Mouse (Mus musculus) right cerebral cortex, postnatal 25 days (tissue): ENCODE measurements around the gene Smok2b.
"Not testable (repeated sequence)": the region's sequence is repeated elsewhere in the genome, so short reads cannot be mapped to it uniquely, and the experiment has no call there.

ENCODE experiments used
- DNase-seq: peaks from one replicate; pipeline ENCODE4 v3.0.0; 2022

Gene Smok2b

DNA sequence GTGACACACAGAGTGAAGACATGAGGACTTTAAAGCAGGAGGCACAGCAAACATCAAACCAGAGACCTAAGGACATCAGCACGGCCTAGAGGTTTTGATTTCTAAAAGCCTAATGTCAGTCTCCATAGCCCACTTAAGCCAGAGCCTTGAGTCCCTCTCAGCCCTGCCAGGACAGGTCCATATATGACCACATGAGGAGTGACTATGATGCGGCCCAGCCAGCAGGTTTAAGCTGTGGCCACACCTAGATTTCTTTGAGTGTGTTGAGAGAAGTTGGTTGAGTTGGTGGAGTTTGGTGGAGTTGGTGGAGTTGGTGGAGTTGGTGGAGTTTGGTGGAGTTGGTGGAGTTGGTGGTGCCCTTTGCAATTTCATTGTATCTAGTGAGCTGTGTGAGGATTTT lies at the start of gene Smok2b:
TSS of gene Smok2b (plus strand) at position 301 of the 400 bp plus-strand sequence.
- DNase-seq, result not testable (repeated sequence)

GRCm38 (mm10) chr17:13180491-13180890 lies 49.6 kb upstream of the Smok2b start:
- DNase-seq, result not testable (repeated sequence)

- DNase-seq, result not testable (repeated sequence)
These were observed 47.3 kb upstream of the Smok2b start for GRCm38 (mm10) chr17:13182712-13183111.

DNA sequence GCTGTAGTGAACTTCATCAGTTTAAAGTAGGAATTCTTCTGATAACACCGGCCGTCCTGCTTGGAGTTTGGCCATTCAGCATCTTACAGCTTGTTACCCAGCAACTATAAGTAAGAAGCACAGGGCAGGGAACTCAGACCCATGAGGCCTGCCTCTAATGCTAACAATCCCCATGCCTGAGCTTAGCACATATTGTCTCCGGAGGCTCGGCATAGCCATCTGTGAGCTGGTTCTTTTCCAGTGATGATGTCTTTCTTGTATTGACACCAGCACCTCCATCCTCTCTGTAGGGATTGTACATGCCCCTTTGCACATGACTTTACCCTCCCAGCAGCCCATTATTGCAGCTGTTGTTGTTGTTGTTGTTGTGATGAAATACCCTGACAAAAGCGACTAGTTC lies 45.5 kb upstream of the Smok2b start:
- not testable (repeated sequence) for DNase-seq

DNA sequence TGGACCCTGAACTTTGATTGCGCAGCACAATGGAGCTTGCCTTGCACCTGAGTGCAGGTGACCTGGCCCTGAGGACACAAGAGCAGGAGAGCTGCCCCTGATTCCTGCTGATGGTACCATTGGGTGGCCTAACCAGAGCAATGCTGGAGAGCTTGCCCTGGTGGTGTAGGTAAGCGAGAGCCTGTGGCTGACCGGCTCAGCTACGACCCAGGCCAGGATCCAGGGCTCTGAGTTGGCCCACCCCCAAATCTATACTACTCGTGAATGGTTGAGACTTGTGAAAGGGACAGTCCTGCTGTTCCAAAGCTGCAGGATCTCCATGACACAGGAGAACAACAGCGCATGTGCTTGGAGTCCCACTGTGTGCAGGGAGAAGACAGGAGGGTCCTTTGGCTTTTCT lies 43.5 kb upstream of the Smok2b start:
- not testable (repeated sequence) for DNase-seq

- DNase-seq, result peak; percentile 27
These were observed 42.4 kb upstream of the Smok2b start for GRCm38 (mm10) chr17:13187621-13188020.

DNA sequence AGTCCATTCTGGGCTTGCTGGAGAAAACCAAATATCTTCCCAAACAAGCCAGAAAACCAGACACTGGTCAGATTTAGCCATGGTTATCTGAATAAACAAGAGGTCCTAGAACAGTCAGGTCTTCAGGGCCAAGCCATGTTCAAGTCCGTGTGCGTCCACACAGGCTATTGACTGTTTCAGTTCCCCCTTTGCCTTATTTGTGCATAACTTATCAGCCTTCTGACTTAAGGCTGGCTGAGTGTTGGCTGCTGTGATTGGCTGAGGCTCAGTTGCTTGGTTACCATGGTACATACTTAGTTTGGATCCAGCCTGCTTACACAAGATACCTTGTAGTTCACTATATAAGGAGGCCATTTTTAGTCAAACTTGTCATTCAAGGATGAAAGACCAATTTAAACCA lies 41.2 kb upstream of the Smok2b start:
- not testable (repeated sequence) for DNase-seq

DNA sequence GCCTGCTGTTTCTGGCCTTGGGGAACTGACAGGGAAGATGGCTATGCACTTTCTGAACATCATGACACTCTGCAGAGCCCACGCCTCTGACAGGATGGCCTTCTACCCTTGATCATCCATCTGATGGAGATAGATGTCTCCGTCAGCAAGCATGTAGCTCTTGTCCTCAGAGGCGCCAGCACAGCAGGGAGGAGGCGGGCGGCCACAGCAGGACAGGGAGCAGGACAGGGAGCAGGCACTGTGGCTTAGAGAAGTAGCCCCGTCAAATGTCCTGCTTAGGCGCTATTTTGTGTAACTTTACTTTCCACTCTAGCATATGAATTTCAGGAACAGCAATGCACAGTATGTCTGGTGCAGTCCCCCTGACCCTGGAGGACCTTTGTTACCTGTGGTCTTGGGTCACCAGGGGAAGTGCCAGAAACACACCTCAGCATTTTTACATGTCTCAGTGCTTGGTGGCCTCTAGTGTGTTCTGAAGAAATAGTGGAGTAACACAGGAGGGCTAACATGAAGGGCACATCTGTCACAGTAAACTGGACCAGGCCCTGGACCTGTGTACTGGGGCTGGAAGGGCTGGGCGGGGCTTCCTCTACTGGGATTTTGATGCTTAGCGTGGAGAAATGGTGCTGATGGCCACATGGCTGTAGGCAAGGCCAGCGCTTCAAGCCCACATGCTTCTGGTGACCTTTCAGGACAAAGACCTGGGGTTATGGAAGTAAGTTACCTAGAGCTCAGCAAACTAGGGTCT lies 39.0 kb upstream of the Smok2b start:
- DNase-seq, result not testable (repeated sequence)

DNA sequence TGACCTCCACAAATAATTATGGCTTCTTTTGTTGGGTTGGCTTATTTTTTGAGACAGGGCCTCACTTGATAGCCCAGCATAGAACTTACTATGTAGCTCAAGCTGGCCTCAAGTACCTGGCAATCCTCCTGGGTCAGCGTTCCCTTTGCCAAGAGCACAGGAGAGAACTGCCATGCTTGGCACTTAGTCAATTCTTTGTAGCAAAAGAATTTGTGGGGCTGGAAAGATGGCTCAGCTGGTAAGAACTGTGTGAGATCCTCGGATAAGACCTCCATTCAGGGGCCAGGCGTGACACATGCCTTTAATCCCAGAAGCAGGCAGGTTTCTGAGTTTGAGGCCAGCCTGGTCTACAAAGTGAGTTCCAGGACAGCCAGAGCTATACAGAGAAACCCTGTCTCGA lies 33.6 kb upstream of the Smok2b start:
- DNase-seq, result not testable (repeated sequence)

DNA sequence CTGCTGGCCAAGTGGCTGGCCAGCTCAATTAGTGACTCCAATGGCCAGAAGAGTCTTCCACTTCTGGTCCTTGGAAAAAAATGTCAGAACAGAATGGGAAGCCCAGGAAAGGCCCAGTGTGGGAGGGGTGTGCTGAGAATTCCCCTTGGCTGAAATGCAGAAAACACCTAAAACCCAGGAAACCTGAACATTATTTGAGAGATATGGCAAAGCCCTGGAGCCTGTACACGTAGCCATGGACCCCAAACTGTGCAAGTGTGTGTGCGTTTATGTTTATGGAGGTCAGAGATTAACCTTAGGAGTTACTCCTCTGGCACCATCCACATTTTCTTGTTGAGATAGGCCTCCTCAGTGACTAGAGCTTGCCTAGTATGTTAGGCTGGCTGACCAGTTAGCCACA lies 31.2 kb upstream of the Smok2b start:
- not testable (repeated sequence) for DNase-seq

DNA sequence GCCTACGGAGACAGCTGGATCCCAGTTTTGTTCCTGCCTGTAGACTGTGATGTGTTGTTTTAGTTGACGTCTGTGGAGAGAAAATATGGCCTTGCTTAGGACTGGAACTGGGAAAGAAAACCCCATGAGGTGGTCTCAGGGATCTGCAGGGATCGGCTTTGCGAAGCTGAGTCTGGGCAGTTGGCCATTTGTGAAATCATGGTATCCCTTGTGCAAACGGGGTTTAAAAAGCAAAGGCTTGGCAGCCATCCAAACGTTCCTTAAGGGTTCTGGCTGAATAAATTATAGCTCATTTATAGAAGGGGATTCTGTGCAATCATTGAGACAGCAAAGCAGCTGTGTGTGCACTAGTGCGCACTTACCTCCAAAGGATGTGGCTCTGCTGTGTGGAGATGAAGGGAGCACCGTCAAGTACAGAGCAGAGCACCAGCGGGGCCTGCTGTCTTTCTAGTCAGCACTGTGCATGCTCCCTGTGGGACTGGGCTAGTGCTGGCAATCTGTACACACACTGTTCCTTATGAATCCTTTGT lies 30.1 kb upstream of the Smok2b start:
- DNase-seq, result not testable (repeated sequence)

DNA sequence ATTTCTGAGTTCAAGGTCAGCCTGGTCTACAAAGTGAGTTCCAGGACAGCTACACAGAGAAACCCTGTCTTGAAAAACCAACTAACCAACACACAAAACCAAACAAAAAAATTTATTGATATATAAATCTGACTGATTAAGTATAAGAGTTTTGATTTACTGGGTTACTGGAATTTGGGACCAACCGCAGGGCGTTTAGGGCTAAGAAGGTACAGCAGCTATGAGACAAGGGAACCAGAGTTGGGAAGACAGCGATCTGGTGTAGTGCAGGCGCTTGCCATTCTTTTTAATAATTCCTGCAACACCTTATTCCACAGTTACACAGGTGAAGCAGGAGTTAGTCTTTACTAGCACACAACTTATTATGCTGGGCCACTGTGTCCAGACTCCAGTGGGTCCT lies 28.5 kb upstream of the Smok2b start:
- DNase-seq, result not testable (repeated sequence)

- not testable (repeated sequence) for DNase-seq
These were observed 27.5 kb upstream of the Smok2b start for GRCm38 (mm10) chr17:13202453-13203107.

DNA sequence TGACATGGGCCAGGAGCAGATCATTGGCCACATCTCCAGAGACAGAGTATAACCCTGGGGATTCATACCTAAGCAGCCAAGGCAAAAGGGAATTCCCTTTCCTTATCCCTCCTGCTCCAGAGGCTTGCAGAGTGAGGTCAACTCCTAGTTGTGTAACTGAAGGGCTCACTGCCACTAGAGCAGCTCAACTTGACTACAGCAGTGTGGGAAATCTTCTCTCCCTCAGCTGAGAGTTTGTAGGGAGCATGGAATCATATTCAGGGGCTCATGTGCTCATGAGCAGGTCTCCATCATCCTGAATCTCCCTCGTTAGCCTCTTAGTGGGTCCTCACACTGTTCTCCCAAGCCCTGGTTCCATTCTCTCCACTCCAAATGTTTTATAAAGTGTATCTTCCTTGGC lies 24.8 kb upstream of the Smok2b start:
- not testable (repeated sequence) for DNase-seq

DNA sequence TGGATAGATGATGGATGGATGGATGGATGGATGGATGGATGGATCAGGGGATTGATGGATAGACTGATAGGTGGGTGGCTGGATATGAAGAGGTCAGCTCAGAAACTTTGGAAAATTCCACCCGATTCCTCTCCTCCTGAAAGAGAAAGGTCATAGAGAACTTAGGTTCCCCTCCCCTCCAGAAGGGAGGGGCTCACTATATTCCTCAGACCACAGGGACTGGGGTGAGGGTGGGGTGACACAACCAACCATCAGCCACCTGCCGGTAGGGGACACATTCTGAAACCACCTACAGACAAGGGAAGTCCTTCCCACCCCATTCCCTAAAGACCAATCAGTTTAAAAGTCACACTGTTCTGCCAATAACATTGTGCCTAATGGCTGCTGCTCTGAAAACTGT lies 23.6 kb upstream of the Smok2b start:
- no peak for DNase-seq

- DNase-seq, result not testable (repeated sequence)
These were observed 21.6 kb upstream of the Smok2b start for GRCm38 (mm10) chr17:13208460-13208859.

GRCm38 (mm10) chr17:13212136-13212850 lies 17.8 kb upstream of the Smok2b start:
- DNase-seq, result no peak

- DNase-seq, result no peak
These were observed 15.9 kb upstream of the Smok2b start for GRCm38 (mm10) chr17:13214169-13214568.

DNA sequence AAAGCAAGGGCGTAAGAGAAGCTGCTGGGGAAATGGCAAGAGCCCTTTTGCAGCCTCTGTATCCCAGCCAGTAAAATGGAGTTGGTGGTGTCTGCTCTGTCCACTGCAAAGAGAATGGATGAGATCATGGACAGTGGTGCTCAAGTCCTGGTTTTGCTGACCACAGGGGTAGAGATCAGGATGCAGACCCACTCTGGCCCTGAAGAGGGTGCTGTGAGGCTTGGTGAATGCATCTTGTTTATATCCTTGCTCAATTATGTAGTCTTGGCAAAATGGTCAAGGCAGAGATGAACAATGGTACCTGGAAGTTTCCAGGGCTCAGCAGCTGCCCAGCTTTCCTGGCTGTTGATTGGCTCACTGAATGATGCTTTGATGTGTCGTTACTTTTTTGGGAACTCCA lies 14.5 kb upstream of the Smok2b start:
- no peak for DNase-seq

DNA sequence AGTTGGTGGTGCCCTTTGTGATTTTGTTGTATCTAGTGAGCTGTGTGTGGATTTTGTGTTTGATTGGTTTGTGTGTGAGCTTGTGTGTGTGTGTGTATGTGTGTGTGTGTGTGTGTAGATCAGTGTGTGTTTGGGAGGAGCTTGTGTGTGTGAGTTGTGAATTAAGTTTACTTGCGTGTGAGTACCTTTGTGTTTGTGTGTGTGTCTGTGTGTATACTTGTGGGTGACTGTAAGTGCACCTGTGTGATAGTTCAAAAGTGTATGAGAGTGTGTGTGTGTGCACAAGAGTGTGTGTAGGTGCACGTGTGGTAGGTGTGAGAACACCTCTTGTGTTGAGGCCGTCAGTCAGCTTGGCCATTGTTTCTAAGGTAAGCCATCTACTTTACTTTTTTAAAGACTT lies 9.2 kb upstream of the Smok2b start, which contains the start of gene Smok2a:
TSS of gene Smok2a (plus strand) at position 301 of the 400 bp plus-strand sequence.
- DNase-seq, result no peak

GRCm38 (mm10) chr17:13221921-13222320 lies 8.1 kb upstream of the Smok2b start:
- DNase-seq, result not testable (repeated sequence)

GRCm38 (mm10) chr17:13239461-13239860 lies 9.4 kb downstream of the Smok2b start:
- not testable (repeated sequence) for DNase-seq
